Mouse (Mus musculus) left cerebral cortex, adult 11 months (tissue): Measurements from ENCODE around the gene Wrap53.
A peak's percentile ranks its signal among the peaks of the same experiment; 100 is the strongest.
"Not testable (repeated sequence)": the region's sequence is repeated elsewhere in the genome, so short reads cannot be mapped to it uniquely, and the experiment has no call there.

Experiments
- DNase-seq: peaks from one replicate; pipeline ENCODE4 v3.0.0; 2022; ENCODE audit warnings: low spot score

Gene Wrap53

GRCm38 (mm10) chr11:69580091-69580514 is at the start of gene Wrap53, which contains the start of gene Trp53:
TSS of gene Wrap53 (minus strand) at chr11:69580255.
TSS of gene Trp53 (plus strand) at chr11:69580359.
- peak; percentile 89 for DNase-seq

- DNase-seq = no peak
Observed at GRCm38 (mm10) chr11:69629802-69630201, 49.7 kb upstream of the Wrap53 start.

GRCm38 (mm10) chr11:69628286-69628685 is 48.2 kb upstream of the Wrap53 start:
- DNase-seq = peak; percentile 69

- DNase-seq = not testable (repeated sequence)
Observed at GRCm38 (mm10) chr11:69624339-69624738, 44.3 kb upstream of the Wrap53 start.

GRCm38 (mm10) chr11:69623006-69623405 is 43.0 kb upstream of the Wrap53 start:
- DNase-seq = no peak

- DNase-seq = no peak
Observed at GRCm38 (mm10) chr11:69622406-69622805, 42.4 kb upstream of the Wrap53 start.

GRCm38 (mm10) chr11:69621571-69622268 is 41.7 kb upstream of the Wrap53 start, which contains the start of gene Sat2:
TSS of gene Sat2 (plus strand) at chr11:69622024.
- no peak for DNase-seq

GRCm38 (mm10) chr11:69620394-69621081 is 40.5 kb upstream of the Wrap53 start:
- no peak for DNase-seq

- no peak for DNase-seq
Observed at GRCm38 (mm10) chr11:69617805-69618204, 37.8 kb upstream of the Wrap53 start, which contains the start of gene Shbg. TSS of gene Shbg (minus strand) at chr11:69617905.

- DNase-seq = no peak
Observed at GRCm38 (mm10) chr11:69616781-69617180, 36.7 kb upstream of the Wrap53 start.

- not testable (repeated sequence) for DNase-seq
Observed at GRCm38 (mm10) chr11:69614257-69614588, 34.2 kb upstream of the Wrap53 start.

- DNase-seq = peak; percentile 61
Observed at GRCm38 (mm10) chr11:69613553-69614256, 33.6 kb upstream of the Wrap53 start.

- DNase-seq = no peak
Observed at GRCm38 (mm10) chr11:69610899-69611298, 30.8 kb upstream of the Wrap53 start.

GRCm38 (mm10) chr11:69609416-69609815 is 29.4 kb upstream of the Wrap53 start:
- no peak for DNase-seq

- DNase-seq = no peak
Observed at GRCm38 (mm10) chr11:69608525-69608924, 28.5 kb upstream of the Wrap53 start.

- no peak for DNase-seq
Observed at GRCm38 (mm10) chr11:69606832-69607231, 26.8 kb upstream of the Wrap53 start.

GRCm38 (mm10) chr11:69606491-69606795 is 26.4 kb upstream of the Wrap53 start:
- DNase-seq = no peak

- no peak for DNase-seq
Observed at GRCm38 (mm10) chr11:69605726-69606490, 25.9 kb upstream of the Wrap53 start, which contains the start of gene Atp1b2. TSS of gene Atp1b2 (minus strand) at chr11:69605942.

- DNase-seq = no peak
Observed at GRCm38 (mm10) chr11:69604795-69605664, 25.0 kb upstream of the Wrap53 start.

GRCm38 (mm10) chr11:69604347-69604746 is 24.3 kb upstream of the Wrap53 start:
- DNase-seq = no peak

GRCm38 (mm10) chr11:69603516-69603915 is 23.5 kb upstream of the Wrap53 start:
- no peak for DNase-seq
